Mouse (Mus musculus) thymus, adult 2 months (tissue): Measurements from ENCODE around the gene Ddx46.

Experiments used
- CTCF ChIP-seq: fragments of 200-500 bp; IDR thresholded peaks from 2 replicates; pipeline ENCODE4 v1.5.1; 2012; ENCODE audit warnings: mild to moderate bottlenecking, control low read depth, low read length, moderate library complexity, borderline replicate concordance; ENCODE audit not compliant: control insufficient read depth, poor library complexity, insufficient read depth; ENCODE audit errors: extremely low read depth
- POLR2A ChIP-seq: fragments of 200-500 bp; IDR thresholded peaks from 2 replicates; pipeline ENCODE4 v1.6.1; 2012; ENCODE audit warnings: mild to moderate bottlenecking, low read length, control low read depth, moderate library complexity; ENCODE audit not compliant: control insufficient read depth, poor library complexity, insufficient read depth; ENCODE audit errors: extremely low read depth

DNA sequence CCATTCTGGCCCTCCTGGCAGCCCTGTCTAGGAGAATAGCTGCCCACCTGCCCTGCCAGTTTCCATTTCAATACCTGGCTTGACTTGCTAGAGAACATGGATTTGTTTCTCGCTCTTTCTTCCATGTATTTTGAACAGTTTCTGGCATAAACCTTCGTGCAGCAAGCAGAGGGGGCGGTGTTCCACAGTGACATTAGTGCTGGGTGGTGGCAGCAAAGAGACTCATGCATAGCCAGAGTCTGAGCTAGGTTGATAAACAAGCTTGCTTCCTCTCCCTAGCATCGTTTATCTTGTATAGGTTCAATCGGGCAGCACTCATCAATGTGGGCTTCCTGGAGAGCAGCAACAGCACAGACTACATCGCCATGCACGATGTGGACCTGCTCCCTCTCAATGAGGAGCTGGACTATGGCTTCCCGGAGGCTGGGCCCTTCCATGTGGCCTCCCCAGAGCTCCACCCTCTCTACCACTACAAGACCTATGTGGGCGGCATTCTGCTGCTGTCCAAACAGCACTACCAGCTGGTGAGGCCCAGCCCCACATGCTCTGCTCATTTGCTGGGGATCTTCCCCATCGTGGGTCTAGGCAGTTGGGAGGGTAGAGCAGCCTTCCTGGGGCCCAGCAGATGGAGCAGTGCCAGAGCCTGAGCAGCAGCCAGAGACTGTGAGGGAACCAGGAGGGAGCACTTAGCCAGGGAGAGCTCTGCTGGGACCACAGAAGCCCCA lies 27.8 kb upstream of the Ddx46 start:
- TF ChIP-seq CTCF (no peak), POLR2A (no peak)
